Mouse (Mus musculus) brain, embryonic 14.5 days (tissue): ENCODE data around the gene Klf3. TPM values are rescaled to one million over a fixed set of nuclear protein-coding genes. Genes with fewer than 3 reads are reported as not detected.

Source experiments
- DNase-seq: peaks from one replicate; pipeline ENCODE4 v3.0.0-alpha.2; 2011; ENCODE audit warnings: low read depth
- CTCF ChIP-seq: fragments of 200-500 bp; IDR thresholded peaks from 2 replicates; pipeline ENCODE4 v1.5.1; 2012; ENCODE audit warnings: inconsistent platforms, mild to moderate bottlenecking, moderate library complexity, borderline replicate concordance; ENCODE audit not compliant: insufficient read depth, insufficient read length; ENCODE audit errors: extremely low read depth
- POLR2A ChIP-seq: fragments of 200-500 bp; IDR thresholded peaks from 2 replicates; pipeline ENCODE4 v1.6.1; 2012; ENCODE audit warnings: mild to moderate bottlenecking, inconsistent platforms, borderline replicate concordance; ENCODE audit not compliant: poor library complexity, insufficient read depth, insufficient read length, severe bottlenecking; ENCODE audit errors: extremely low read depth
- polyA plus RNA-seq: library from polyadenylated mRNA; depleted of rRNA; stranded (reverse); fragments of >200 nt; gene quantifications from 2 replicates; pipeline ENCODE4 v1.2.3, GENCODE M21; 2012

Gene Klf3
- polyA plus RNA-seq, 1 experiment = 24.1 TPM

- peak; percentile 58 for DNase-seq
- TF ChIP-seq CTCF (no peak), POLR2A (no peak)
These were observed 8.4 kb downstream of the Klf3 start for GRCm38 (mm10) chr5:64811500-64812123.

GRCm38 (mm10) chr5:64812124-64812982, 9.2 kb downstream of the Klf3 start:
- DNase-seq = peak; percentile 39

GRCm38 (mm10) chr5:64812983-64813304, 9.8 kb downstream of the Klf3 start:
- DNase-seq = no peak
- TF ChIP-seq CTCF (no peak), POLR2A (no peak)

More at GRCm38 (mm10) chr5:64812124-64812982, 9.2 kb downstream of the Klf3 start:
- TF ChIP-seq CTCF (no peak), POLR2A (no peak)

- DNase-seq = peak; percentile 98
- TF ChIP-seq CTCF = peak; percentile 92
- TF ChIP-seq POLR2A = no peak
These were observed 10.2 kb downstream of the Klf3 start for GRCm38 (mm10) chr5:64813361-64813760.

- no peak for DNase-seq
- TF ChIP-seq POLR2A = no peak
- no peak for TF ChIP-seq CTCF
These were observed 11.2 kb downstream of the Klf3 start for GRCm38 (mm10) chr5:64814416-64814815.

- no peak for TF ChIP-seq POLR2A
- no peak for TF ChIP-seq CTCF
- DNase-seq = no peak
These were observed 12.4 kb downstream of the Klf3 start for GRCm38 (mm10) chr5:64815631-64816030.

GRCm38 (mm10) chr5:64816290-64816973, 13.2 kb downstream of the Klf3 start:
- TF ChIP-seq POLR2A = no peak
- no peak for TF ChIP-seq CTCF
- DNase-seq = no peak

GRCm38 (mm10) chr5:64816974-64817296, 13.7 kb downstream of the Klf3 start:
- TF ChIP-seq POLR2A (no peak), CTCF (no peak)
- DNase-seq = peak; percentile 55

GRCm38 (mm10) chr5:64819390-64819789, 16.2 kb downstream of the Klf3 start:
- no peak for TF ChIP-seq POLR2A
- no peak for TF ChIP-seq CTCF
- DNase-seq = no peak

- no peak for TF ChIP-seq POLR2A
- no peak for TF ChIP-seq CTCF
- DNase-seq = no peak
These were observed 16.9 kb downstream of the Klf3 start for GRCm38 (mm10) chr5:64820138-64820537.

- DNase-seq = no peak
- TF ChIP-seq POLR2A (no peak), CTCF (no peak)
These were observed 18.1 kb downstream of the Klf3 start for GRCm38 (mm10) chr5:64821294-64821693.
